Mouse (Mus musculus) cerebellum, adult 11-12 months (tissue): Measurements from ENCODE around the gene Dusp28.

Source experiments
- DNase-seq: peaks from one replicate; pipeline ENCODE4 v3.0.0; 2022

The Dusp28 gene

DNA sequence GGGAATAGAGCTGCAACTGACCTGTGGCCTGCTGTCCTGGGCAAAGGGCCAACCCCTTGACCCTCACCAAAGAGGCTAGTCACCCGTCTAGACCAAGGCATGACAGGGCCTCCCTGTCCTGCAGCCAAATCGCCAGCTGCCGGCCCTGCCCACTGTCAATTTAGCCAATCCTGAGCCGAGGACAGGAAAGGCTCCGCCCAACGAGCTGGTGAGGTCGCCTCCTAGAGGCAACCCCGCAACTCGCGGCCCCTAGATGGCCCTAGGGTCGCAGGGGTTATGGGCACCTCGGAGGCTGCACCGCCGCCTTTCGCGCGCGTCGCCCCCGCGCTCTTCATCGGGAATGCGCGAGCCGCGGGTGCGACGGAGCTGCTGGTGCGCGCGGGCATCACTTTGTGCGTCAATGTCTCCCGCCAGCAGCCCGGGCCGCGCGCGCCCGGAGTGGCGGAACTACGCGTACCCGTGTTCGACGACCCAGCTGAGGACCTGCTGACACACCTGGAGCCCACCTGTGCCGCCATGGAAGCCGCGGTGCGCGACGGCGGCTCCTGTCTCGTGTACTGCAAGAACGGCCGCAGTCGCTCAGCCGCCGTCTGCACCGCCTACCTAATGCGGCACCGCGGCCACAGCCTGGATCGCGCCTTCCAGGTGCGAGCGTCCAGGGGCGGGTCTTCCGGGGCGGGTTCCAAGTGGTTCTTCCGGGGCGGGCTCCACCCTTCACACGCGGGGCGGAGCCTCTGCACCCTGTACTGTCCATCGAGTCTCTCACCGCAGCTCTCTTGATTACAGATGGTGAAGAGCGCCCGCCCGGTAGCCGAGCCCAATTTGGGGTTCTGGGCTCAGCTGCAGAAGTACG lies at the start of gene Dusp28:
Gene Dusp28, plus strand, starts transcription at position 203 of the 853 bp plus-strand sequence.
- peak; percentile 93 for DNase-seq

DNA sequence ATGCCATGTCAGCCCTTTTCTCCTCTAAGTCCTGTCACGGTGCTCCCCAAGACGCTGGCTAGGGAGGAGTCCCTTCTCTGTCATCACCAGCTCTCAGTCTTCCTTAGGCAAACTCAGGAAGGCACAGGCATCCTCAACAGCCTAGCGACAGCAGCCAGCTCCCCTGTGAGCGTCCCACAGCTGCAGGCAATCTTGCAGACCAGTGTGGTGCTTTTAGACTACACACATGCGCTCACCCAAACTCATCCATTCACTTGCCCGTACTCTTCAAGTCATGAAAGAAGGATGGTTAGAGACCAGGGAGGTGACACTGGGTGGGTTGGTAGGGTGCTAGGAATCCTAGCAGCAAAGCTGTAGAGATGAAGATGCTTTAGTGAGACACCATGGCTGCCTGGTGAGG lies 45.3 kb upstream of the Dusp28 start:
- DNase-seq: no peak

DNA sequence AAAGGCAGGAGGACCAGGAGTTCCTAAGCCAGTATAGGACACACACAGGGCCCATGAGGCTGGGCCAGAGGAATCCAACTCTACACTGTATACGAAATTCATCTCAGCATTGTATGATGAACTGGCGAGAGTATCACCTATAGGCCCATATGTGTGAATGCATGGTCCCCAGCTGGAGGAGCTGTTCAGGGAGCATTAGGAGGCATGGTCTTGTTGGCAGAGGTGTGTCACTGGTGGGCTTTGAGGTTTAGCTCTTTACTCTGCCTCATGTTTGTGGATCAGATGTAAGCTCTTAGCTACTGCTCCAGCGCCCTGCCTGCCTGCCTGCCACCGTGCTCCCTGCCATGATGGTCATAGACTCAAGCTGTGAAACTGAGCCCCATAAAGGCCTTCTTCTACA lies 43.5 kb upstream of the Dusp28 start:
- no peak for DNase-seq

DNA sequence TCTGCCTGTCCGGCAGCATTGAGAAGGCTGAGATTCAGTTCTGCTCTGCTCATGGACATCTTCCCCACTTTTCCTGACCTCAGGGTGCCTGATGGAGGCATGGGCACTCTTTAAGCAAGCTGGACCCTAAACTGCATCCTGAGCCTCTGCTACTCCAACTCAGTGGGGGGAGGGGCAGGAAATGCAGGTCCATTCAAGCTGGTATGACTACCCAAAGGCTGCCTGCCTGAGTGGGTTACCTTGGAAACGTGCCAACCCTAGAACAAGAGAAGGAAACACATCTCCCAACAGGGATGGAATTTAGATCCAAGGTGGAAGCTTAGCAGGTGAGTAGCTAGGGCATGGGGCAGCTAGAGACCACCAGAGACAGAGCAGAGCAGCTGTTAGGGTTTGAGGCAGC lies 40.6 kb upstream of the Dusp28 start:
- no peak for DNase-seq

DNA sequence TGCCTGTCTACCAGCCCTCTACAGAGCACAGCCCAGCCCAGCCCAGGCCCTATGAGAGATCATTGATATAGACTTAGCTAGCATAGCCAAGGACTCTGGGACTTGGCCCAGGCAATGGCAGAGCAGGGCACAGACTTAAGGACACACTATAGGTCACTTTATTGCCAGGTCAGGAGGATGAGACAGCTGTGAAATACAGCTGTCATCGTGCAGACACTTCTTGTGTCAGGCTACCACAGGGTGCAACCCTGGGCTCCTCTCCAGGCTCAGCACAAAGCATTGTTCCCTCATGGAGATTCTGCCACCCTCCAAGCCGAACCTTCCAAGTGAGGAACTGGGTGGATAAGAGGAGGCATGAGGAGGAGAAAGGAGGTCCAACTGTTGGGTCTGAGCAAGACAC lies 36.8 kb upstream of the Dusp28 start:
- no peak for DNase-seq

DNA sequence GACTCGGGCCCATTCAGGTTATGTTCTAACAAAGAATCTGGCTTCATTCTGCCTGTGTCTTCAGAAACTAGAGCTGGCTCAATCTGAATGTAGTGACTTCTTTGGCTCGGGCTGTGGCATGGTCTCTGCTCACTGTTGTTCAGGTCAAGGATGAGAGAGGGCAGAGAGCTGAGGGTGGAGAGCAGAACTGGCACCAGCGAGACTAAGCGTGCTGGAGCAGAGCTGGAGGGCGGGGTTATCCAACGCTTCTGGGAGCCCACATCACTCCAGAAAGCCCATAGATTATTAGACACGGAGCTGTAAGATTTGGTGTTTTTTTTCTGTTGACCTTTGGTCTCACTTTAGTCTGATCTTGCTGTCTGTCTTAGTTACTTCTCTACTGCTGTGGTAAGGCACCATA lies 34.1 kb upstream of the Dusp28 start:
- DNase-seq: no peak

DNA sequence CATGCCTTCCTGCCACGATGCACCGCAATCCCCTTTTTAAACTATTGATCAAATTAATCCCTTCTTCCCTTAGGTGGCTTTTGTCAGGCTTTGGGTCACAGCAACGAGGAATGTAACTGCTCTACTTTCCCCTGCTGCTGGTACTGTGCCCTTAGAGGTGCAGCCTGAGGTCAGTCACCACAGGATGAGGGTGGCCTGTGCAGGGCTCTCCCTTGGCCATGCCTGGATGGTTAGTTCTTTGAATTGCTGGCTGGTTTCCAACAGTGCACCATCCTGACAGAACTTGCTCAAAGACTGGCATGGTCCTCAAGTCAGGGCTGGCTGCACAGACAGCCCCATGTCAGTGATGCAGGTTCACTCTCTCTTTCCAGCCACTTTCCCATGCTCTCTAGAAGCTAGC lies 32.8 kb upstream of the Dusp28 start:
- DNase-seq: no peak

DNA sequence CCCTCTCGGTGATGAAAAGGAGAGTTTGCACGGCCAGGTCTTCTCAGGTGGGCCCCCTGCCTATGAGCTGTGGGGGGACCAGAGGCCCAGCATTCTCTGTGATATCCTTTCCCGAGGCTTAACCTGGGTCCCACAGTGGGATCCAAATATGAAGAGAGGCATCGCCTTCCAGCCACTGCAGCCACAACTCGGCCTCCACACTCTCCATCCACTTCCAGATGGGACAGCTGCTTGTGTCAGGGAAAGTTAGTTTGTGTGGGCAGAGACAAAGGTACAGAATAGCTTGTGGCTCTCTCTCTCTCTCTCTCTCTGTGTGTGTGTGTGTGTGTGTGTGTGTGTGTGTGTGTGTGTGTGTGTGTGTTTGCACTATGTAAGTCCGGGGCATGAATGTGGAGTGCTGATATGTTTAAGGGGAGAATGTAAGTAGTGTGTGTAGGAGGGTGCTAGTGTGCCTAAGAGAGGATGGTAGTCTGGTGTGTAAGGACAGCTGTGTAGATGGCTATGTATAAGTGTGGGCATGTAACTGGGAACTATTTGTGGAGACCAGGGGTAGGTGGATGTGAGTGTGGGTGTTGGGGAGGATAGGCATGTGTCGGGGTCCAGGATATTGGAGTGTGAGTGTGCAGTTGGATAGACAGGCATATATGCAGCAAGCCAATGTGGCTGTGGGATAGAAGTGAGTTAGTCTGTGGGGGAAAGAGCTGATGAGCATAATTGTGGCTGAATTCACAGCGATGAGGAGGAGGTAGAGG lies 31.2 kb upstream of the Dusp28 start:
- no peak for DNase-seq

DNA sequence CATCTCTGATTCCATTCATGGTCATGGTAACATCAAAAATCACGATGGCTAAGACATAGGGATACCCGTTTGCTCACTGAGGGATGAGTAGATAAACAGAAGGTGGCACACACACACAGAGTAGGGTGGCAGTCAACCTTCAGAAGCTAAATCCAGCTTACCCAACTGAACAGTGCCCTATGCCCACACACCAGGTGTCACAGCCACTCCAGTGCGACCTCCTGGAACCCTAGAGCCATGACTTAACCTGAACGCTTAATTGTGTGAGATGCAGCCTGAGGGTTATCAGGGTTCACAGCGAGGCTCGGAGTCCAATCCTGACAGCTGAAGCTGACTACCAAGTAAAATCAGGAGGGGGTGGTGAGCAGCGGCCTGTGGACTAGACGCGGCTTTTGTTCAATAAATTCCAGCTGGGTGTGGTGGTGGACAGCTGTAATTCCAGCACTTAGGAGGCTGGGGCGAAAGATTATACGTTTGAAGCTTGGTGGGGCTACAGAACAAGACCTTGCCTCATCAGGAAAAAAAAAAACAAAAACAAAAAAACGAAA lies 29.3 kb upstream of the Dusp28 start:
- peak; percentile 41 for DNase-seq

DNA sequence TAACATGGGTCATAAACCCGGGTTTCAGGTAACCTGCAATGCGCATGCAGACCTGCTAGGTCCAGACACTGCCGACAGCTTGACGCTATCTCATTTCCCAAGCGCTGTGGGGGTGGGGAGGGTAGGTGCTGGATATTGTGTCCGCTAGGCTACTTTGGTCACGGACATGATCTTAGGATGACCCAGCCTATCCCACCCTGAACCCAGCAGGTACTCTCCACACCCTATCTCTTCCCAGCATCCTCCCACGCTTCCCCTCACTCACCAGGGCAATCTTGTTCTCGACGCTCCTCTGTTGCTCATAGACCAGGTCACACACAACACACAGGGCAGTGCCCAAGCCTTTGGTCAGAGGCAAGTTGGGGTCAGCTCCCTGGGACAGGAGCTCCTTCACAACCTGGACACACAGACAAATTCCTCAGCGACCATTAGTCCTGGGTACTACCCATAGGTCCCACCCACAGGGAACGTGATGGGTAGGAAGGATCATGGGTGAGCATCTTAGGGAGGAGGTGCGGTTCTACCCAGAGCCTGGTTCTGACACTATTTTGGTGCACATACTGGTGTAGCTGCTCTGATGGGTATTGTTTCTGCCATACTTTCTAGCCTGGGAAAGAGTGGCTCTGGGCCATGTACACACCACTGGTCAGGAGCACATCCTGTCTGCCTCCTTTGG lies 28.6 kb upstream of the Dusp28 start:
- peak; percentile 60 for DNase-seq

DNA sequence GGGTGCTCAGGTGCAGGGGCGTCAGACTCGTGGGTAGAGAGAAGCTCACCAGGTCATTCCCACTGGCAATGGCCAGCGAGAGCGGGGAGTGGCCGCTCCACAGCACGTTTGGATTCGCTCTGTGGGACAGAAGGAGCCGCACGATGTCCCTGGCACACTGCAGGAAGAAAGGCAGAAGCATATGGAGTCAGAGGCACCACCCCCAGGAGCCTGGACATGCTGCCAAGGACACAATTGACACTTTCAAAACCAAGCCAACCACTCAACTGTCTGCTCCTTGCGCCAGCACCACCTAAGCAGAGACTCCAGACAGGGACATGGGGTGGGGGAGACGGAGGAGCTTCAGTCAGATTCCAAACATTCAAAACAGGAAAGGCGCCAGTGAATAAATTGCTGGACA lies 27.5 kb upstream of the Dusp28 start:
- peak; percentile 99 for DNase-seq

DNA sequence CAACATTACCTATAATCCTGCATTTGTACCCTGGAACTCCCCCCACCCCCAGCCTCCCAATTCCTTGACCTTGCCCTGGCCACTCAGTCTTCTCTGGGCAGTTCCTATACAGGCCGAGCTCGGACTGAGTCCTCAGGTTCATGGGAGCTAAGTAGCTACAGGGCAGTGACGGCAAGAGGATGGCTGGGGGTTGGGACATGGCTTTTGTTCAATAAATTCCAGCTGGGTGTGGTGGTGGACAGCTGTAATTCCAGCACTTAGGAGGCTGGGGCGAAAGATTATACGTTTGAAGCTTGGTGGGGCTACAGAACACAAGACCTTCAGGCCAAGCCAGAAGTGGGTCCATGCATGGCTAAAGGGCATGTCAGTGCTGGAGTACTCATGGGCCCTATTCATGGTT lies 26.7 kb upstream of the Dusp28 start:
- peak; percentile 63 for DNase-seq

DNA sequence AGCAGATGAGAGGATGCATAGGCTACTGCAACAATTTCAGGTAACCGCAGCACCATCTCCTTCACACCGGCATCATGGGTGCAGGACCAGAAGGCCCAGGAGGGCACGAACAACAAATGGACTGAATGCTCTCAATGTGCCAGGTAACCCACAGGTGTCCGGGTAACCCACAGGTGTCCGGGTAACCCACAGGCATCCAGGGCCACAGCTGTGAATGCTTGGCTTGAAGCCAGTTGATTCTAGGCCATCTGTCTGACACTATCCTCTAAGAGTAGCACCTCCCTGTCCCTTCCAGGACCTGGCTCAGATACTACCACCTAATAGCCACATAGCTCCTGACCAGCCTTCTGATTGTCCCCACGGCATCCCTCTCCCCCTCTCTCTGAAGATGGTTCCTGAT lies 24.8 kb upstream of the Dusp28 start:
- DNase-seq: peak; percentile 65

DNA sequence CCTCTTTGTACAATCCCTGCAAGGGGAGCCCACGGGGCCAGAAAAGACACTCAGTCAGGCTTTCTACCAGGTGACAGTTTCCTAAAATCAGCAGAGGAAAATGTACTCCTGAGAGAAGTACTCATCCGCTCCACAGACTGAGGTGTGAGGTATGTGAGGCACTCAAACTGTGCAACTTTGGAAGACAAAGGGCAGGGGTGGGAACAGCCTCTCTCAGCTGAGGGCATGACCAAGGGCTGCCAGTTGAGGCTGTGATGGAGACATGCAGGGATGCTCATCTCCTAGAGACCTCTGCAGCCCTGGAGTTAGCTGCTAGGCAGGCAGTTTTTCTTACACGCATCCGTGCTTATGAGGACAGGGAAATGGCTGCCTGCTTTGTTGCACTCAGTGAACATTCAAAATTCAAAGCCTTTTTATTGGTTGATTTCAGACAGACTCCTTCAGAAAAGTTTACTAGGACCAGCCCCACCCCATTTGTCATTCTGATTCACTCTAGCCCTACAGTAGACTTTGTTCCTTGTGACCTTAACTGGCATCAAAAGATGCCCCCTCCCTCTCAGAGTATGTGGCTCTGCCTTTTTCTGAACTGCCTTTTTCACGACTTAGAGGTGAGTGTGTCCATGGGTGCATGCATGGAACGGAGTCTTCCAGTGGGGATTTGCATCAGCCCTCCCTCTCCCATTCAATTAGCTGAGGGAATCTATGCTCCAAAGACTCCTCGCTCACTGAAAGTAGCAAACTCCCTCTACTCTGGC lies 17.7 kb upstream of the Dusp28 start:
- no peak for DNase-seq

DNA sequence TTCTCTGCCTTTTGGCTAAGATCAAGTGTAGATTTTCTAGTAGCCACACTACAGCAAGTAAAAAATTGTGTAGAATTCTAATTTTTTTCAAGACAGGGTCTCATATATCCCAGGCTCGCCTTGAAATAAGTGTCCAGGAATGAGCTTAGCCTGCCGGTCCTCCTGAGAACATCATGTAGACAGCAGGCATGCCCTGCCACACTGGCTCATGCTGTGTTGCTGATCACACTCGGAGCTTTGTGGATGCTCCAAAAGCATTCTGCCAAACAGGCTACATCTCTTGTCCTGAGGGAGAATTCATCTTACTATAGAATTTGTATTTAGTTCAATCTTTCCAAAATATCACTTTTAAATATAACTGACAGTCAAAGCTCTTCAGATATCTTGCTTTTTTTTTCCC lies 14.0 kb upstream of the Dusp28 start:
- no peak for DNase-seq

DNA sequence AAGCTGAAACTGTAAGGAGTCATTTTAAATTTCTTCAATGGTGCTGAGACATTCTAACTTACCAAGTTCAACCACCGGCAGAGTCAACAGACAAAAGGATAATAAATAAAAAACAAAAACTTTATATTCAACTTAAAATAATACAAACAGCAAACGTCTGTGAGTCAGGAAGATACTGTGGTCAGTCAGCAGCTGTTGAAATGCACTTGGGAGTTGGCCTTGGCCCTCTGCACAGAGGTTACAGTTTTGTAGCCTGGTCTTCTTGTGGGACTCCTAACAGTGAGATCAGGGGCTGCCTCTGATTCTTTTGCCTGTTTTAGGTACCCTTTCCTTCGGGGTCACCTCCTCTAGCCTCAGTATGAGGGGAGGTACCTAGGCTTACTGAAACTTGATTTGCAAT lies 12.9 kb upstream of the Dusp28 start:
- no peak for DNase-seq

DNA sequence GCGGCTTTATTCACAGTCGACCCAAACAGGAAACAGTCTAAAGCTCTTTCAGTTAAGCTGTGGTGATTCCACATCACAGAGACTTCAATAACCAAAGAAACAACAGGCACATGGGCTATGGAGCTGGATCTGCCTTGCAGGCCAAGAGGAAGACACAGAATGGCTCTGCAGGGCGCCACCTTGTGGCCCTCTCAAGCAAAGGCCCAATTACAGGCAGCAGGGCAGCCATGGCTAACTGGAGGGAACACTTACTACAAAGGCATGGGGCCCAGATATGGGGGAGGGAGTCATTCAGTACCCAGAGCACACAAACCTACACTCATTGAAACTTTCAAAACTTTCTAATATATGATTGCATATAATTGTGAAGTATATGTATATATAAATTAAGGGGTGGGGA lies 11.7 kb upstream of the Dusp28 start:
- DNase-seq: peak; percentile 87

DNA sequence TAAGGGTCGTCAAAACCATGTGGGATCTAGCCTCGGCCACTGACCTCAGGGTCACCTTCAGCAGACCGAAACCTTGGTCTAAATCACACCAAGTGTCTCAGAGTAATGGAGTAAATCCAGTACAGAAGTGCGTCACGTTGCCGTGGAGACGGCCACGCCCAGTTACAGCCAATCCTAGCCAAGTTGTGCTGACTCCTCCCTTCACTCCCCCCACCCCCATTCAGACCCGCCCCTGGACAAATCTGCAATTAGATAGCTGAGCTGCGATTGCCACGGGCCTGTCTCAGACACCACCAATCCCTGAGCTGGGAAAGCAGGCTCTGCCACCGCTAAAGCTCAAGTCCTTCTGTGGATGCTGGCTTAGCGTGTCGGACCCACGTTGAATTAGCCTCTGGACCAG lies 4.0 kb upstream of the Dusp28 start, which contains the start of gene Ankmy1:
Gene Ankmy1, minus strand, starts transcription at position 121 of the 400 bp plus-strand sequence.
- no peak for DNase-seq

DNA sequence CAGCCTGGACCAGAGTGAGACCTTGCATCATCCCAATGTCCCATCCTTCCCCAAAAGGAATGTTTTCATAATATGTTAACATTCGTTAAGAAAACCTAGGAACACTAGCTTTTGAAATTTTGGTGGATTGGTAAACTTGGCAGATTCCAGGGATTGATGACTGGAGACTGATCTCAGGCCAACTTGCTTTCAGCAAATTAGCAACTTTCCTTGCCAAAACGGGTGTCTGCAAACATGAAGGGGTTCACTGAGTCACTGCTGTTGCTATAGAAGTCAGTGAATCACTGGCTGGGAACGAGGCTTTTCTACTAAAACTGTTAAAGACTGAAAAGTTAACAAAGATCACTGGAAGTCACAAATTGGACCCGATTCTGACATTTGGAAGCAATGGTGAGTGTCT lies 3.2 kb upstream of the Dusp28 start:
- DNase-seq: no peak

DNA sequence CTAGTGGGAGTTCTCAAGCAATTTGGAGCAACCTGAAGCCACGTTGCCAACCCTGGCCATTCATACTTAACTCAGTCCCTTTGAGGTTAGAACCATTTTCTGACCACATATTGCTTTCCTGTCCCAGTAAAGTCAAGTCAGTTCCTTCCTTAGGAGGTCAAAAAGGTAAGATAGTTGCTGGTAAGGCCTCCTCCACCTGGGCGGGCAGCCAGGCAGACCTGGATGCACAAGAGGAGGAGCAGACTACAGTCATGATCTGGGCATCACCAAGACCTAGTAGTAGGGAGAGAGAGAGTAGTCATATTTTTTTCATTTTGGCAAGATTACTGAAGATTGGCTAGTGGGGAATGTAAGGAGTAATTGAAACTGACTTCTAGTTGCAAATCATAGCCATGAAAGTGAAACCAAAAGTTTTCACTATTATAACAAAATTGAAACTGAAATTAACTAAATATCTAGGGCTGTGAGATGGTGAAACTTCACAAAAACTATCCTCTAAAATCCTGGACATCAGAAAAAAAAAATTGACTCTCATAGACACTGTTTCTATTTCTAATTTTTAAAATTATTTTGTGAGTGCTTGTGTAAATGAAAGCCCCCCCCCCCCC lies 974 bp upstream of the Dusp28 start:
- DNase-seq: no peak

DNA sequence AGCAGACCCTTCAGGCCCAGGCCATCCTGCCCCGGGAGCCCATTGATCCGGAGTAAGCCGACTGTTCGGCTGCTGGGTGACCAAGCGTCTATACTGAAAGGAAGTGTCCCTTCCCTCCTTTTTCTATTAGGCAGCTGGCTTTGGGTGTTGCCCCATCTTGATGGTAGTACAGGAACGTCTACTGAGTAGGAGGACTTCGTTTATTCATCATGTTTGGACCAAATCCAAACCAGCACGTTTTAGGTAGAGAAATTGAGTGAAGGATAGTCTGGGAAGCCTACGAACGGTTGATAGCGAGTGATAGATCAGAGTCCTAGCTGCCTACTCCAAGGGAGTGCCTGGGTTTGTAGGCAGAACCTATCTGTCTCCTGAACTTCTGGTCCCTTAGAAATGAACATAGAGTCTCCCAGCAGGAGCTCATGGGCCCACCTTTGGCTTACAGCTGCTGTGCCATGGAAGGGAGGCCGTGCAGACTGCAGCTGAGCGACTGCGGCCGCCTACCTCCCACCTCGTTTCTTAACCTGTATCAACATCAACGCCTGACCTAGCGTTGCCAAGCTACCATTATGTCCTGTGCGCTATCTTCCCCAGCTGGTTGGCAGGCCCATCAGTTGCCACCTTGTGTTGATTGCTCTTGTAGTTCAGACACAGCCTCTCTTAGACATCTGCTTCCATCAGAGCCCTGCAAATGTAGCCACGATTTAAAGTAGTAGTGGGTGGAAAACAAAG lies 1.0 kb downstream of the Dusp28 start:
- DNase-seq: peak; percentile 64
